In the genomic region with DNA sequence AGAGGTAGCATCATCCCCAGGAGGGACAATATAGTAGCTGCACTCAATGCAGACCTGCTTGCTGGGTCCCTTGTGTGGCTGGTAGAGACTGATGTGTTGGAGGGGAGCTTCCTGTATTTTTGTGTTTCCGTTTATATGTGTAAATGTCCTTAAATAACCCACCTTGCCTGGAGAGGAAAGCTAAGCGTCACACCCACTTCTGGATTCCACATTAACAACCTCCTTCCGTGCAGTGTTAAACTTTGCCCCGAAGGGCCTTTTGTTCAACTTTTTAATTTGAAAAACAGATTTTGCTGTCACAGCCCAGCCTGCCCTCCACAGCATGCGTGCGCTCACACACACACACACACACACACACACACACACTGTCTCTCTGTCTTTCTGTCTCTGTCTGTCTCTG, we compare ENCODE assay signal across 8 mouse cellular contexts.
DNase-seq lines count a peak whose midpoint lies in the region; ATAC-seq lines count a peak whose summit lies in the region.

No protein-coding gene starts in this region.

- H3K9me3 ChIP-seq in forebrain, embryonic 10.5 days, result no peaks in the 10 kb centered on the region
- H3K9me3 ChIP-seq in forebrain, embryonic 16.5 days (ENCODE audit: control insufficient read depth, low read length), result no peaks in the 10 kb centered on the region
- H3K9me3 ChIP-seq in forebrain, embryonic 14.5 days (replicated peaks; ENCODE audit: control insufficient read depth, low read length), result no peaks in the 10 kb centered on the region
- no peaks in the 10 kb centered on the region for H3K9me3 ChIP-seq in intestine, embryonic 16.5 days (ENCODE audit: control insufficient read depth, low read length)

- H3K27ac ChIP-seq in forebrain, embryonic 10.5 days, result peak overlapping the region; percentile 87
- no peak overlapping the region for H3K27ac ChIP-seq in forebrain, embryonic 16.5 days (ENCODE audit: low read length)
- peak overlapping the region; percentile 56; the same call in 1 of the 2 replicates for H3K27ac ChIP-seq in forebrain, embryonic 14.5 days (ENCODE audit: low read depth, low read length)
- 0 out of 2 replicates have a peak overlapping the region, but pooled peaks have one; percentile 4 for H3K27ac ChIP-seq in intestine, embryonic 16.5 days (ENCODE audit: low read length)

- DNase-seq in forebrain, embryonic 10.5 days (ENCODE audit: extremely low spot score, low spot score), result no peak
- no peak for DNase-seq in forebrain, embryonic 14.5 days (ENCODE audit: low spot score)
- DNase-seq in mesoderm, embryonic 11.5 days (ENCODE audit: low read depth, low spot score), result peak; percentile 44
- DNase-seq in layer of hippocampus, adult 9-10 months (ENCODE audit: low spot score), result no peak
- DNase-seq in adrenal gland, adult 2 months, result no peak

- peaks cover 76% of the 10 kb centered on the region for H3K27me3 ChIP-seq in forebrain, embryonic 10.5 days (ENCODE audit: poor library complexity, severe bottlenecking)
- no peaks in the 10 kb centered on the region for H3K27me3 ChIP-seq in forebrain, embryonic 16.5 days (replicated peaks; ENCODE audit: control insufficient read depth, insufficient read depth, low read length)
- no peaks in the 10 kb centered on the region for H3K27me3 ChIP-seq in forebrain, embryonic 14.5 days (replicated peaks; ENCODE audit: control insufficient read depth, insufficient read depth, low read length)
- H3K27me3 ChIP-seq in intestine, embryonic 16.5 days (replicated peaks; ENCODE audit: control insufficient read depth, insufficient read depth, low read length), result no peaks in the 10 kb centered on the region

- H3K36me3 ChIP-seq in forebrain, embryonic 10.5 days (replicated peaks), result no peaks in the 10 kb centered on the region
- no peaks in the 10 kb centered on the region for H3K36me3 ChIP-seq in forebrain, embryonic 16.5 days (ENCODE audit: control insufficient read depth, insufficient read depth)
- H3K36me3 ChIP-seq in forebrain, embryonic 14.5 days (ENCODE audit: control insufficient read depth, insufficient read depth, low read length), result no peaks in the 10 kb centered on the region
- no peaks in the 10 kb centered on the region for H3K36me3 ChIP-seq in intestine, embryonic 16.5 days (ENCODE audit: control insufficient read depth, insufficient read depth, low read length)

- peaks cover 98% of the 10 kb centered on the region for H3K4me1 ChIP-seq in forebrain, embryonic 10.5 days
- peaks cover 51% of the 10 kb centered on the region for H3K4me1 ChIP-seq in forebrain, embryonic 16.5 days (replicated peaks; ENCODE audit: control insufficient read depth, insufficient read depth, low read length)
- peaks cover 78% of the 10 kb centered on the region for H3K4me1 ChIP-seq in forebrain, embryonic 14.5 days (ENCODE audit: control insufficient read depth, insufficient read depth, low read length)
- peaks cover 24% of the 10 kb centered on the region for H3K4me1 ChIP-seq in intestine, embryonic 16.5 days (ENCODE audit: control insufficient read depth, insufficient read depth, low read length)

- no peak for ATAC-seq in forebrain, embryonic 16.5 days
- ATAC-seq in forebrain, embryonic 14.5 days, result no peak
- peak; percentile 47 for ATAC-seq in intestine, embryonic 16.5 days
- ATAC-seq in frontal cortex, adult (ENCODE audit: low TSS enrichment), result no peak

- 56% methylated on average over 6 of the region's 6 CpGs for WGBS in forebrain, embryonic 10.5 days
- WGBS in forebrain, embryonic 16.5 days, result 44% methylated on average over 6 of the region's 6 CpGs
- 30% methylated on average over 6 of the region's 6 CpGs for WGBS in forebrain, embryonic 14.5 days
- WGBS in intestine, embryonic 16.5 days, result 39% methylated on average over 6 of the region's 6 CpGs

- H3K4me3 ChIP-seq in forebrain, embryonic 10.5 days, result no peak overlapping the region
- no peak overlapping the region for H3K4me3 ChIP-seq in forebrain, embryonic 16.5 days (replicated peaks; ENCODE audit: low read length)
- H3K4me3 ChIP-seq in forebrain, embryonic 14.5 days (ENCODE audit: low read depth, low read length), result no peak overlapping the region
- H3K4me3 ChIP-seq in intestine, embryonic 16.5 days (ENCODE audit: low read length), result no peak overlapping the region

- no peak overlapping the region for H3K4me2 ChIP-seq in forebrain, embryonic 16.5 days (ENCODE audit: low read length)
- no peak overlapping the region for H3K4me2 ChIP-seq in forebrain, embryonic 14.5 days (ENCODE audit: low read length)
- no peak overlapping the region for H3K4me2 ChIP-seq in intestine, embryonic 16.5 days (ENCODE audit: low read depth, low read length)

- H3K9ac ChIP-seq in forebrain, embryonic 16.5 days (replicated peaks; ENCODE audit: low read depth, low read length), result no peak overlapping the region
- H3K9ac ChIP-seq in forebrain, embryonic 14.5 days (ENCODE audit: low read length), result peak overlapping the region; percentile 6; the same call in 1 of the 2 replicates
- no peak overlapping the region for H3K9ac ChIP-seq in intestine, embryonic 16.5 days (ENCODE audit: low read depth, low read length)
